Mouse (Mus musculus) inflammation-experienced regulatory T-cells (primary cell): ENCODE results near the gene Ankrd35. TPM values are rescaled to one million over a fixed set of nuclear protein-coding genes. Genes with fewer than 3 reads are reported as not detected.

ENCODE experiments used
- polyA plus RNA-seq, 2 experiments: library from polyadenylated mRNA; unstranded; fragments of 100-300 nt; shearing (Covaris generic); gene quantifications; one replicate each; pipeline ENCODE4 v1.2.1; 2017

Ankrd35 gene
- polyA plus RNA-seq: 1 to 10 TPM in 1 of 2 experiments, under 1 TPM in 1; 0.06 to 1.1 TPM

GRCm38 (mm10) chr3:96669727-96670468 lies at the start of gene Ankrd35:
TSS of gene Ankrd35 (plus strand) at chr3:96670131.

DNA sequence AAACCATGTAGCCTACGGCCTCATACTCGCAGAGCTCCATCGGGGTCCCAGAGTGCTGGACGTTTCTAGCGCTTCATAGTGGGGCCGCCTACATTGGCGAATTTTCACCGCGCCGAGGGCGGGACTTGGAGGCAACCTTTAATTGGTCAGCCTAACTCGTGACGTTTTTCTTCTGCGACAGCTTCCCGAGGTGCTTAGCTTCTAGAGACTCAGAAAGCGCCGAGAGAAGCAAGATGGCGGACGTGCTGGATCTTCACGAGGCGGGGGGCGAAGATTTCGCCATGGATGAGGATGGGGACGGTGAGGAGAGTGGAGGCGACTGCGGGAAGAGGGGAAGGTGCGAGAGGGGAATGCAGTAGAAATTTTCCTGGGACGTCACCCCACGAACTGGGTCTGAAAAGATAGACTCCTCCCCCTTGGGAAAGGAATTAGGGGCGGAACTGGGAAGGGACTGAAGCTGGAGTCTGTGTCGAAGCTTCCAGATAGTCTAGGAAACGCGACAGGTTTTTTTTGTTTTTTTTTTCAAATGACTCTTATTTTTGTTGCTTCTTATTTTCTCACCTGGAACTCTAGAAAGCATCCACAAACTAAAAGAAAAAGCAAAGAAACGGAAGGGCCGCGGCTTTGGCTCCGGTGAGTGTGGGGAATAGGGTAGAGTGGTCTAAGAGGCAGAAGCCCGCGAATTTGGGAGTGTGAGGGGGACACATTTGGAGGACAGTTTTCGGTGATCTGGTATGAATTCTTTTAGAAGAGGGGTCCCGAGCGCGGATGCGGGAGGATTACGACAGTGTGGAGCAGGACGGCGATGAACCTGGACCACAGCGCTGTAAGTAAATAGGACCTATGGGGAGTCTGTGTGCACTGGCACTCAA lies 40.0 kb upstream of the Ankrd35 start, which contains the start of gene Rbm8a:
Gene Rbm8a, plus strand, starts transcription at position 205 of the 872 bp plus-strand sequence.

DNA sequence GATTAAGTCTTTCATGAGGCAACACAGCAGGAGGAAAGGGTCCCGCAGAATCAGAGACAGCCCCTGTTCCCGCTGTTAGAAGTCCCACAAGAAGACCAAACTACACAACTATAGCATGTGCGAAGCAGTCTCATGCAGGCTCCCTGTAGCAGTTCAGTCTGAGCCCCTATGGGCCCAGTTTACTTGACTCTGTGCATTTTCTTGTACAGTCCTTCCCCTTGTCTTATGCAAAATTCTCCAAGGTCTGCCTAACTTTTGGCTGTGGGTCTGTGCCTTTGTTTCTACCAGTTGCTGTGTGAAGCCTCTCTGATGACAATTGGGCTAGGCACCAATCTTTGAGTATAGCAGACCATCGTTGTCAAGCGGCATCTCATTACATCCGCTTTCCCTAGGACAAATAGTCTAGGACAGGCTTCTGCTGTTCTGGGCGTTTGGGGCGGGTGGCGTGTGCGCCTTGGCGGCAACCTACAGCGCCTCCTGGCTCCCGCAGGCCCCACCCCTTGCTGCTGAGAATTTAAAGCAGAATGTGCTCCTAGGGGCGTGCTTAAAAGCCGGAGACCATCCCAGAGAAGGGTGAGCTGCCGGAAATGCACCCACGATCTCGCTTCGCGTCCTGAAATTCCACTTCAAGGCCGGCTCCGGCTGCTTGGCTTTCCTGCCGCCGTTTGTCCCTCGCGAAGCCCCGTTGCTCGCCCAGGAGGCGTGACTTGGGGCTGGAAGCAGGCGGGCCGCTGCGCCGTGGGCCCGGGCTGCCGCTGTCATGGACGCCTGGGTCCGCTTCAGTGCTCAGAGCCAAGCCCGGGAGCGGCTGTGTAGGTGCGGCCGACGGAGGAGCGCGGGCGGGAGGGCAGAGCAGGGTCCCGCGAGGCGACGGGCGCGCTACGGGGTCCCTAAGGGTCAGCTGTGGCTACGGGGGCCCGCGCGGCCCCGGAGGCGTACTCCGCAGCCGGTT lies 34.7 kb upstream of the Ankrd35 start, which contains the start of the genes Pex11b and Gm42957:
Gene Pex11b, plus strand, starts transcription at position 449 of the 952 bp plus-strand sequence.
Gene Gm42957, plus strand, starts transcription at position 547 of the 952 bp plus-strand sequence.

GRCm38 (mm10) chr3:96645018-96645649 lies 24.8 kb upstream of the Ankrd35 start, which contains the start of gene Itga10:
TSS of gene Itga10 (plus strand) at chr3:96645584.

DNA sequence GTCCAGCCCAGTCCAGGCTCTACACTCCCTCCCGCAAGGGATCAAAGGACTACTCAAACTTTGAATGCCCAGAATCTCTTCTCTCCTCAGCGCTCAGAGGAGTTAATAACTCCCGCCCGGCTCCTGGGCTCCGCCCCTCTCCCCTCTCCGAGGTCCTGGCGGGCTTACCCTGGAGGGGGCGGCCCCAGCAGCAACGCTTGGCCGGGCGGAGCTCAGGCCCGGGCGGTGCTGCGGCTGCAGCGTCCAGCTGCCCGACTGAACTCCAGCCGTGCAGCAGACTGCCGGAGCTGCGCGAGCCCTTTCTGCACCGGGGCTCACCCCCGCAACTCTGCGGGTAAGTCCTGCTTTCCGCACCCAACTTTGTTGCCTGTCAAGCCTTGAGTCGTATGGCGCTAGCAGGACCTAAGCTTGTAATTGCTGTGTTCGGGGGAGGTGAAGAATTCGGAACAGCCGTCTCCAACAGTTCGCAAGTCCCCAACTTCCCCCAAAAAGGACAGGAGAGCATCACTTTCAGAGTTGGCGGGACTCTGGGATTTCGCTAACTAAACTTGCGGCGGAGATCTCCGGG lies 26.4 kb downstream of the Ankrd35 start, which contains the start of gene Pias3:
Gene Pias3, plus strand, starts transcription at position 187 of the 568 bp plus-strand sequence.

DNA sequence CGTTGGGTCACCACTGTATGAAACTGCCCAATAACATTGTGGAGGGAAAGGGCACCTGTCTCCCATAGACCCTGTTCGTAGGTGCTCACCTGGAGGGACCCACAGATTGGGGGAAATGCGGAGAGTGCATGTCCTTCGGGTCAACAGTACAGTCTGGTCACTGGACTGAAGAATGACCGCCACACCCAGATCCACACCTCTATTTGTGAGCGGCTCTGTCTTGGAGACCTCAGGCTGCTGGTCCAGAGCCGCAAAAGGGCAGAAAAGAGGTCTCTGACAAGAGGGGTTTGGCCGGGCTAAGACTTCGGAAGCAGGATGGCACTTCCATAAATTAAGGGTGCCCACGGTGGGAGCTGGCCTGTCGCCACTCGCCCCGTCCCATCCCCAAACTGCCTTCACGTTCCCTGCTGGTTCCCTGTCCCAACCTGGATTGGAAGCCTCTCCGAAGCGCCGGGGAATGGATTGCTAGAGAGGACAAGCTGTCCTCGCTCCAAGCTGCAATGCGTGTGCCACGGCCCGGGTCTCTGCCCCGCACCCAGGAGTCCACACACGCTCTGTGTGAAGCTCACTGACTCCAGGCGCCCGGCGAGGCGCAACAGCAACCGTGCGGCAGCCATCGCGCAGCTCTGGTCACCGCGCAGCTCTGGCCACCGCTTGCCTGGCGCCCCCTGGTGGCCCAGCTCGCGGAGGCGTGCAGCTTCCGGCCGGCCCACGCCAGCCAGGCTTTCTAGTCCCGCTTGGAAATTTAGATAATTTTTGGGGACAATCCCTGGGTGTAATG lies 38.2 kb downstream of the Ankrd35 start, which contains the start of gene Nudt17:
Gene Nudt17, minus strand, starts transcription at position 660 of the 781 bp plus-strand sequence.

DNA sequence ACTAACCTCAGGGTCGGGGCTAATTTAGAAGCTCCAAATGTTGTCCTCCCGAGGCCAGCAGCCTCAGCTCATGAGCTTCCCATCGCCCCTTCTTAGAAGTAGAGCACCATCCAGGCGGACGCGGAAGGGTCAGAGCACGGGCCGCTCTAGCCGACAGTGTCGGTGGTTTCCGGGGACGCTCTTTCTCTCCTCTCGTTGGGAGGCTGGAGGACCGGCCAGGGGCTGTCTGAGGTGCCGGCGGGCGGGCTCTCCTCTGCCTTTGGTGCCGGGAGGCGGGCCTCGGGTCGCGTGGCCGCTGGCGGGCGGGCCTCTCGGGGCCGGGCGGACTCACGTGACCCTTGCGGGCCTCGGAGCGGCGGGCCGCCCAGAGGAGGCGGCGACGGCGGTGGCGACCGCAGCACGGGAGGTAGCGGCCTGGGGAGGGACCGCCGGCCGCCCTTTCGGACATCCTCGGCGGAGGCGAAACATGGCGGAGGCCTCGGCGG lies 57.5 kb downstream of the Ankrd35 start, which contains the start of the genes Polr3c and Rnf115:
Gene Polr3c, minus strand, starts transcription at position 286 of the 485 bp plus-strand sequence.
Gene Rnf115, plus strand, starts transcription at position 322 of the 485 bp plus-strand sequence.

Other genes with a start within 250 kb of the Ankrd35 start
- gene BC107364, start 217.8 kb upstream of the Ankrd35 start, polyA plus RNA-seq: 1 to 10 TPM in 1 of 2 experiments, not detected in 1; 1.5 TPM
- gene Hfe2, start 145.0 kb upstream of the Ankrd35 start, polyA plus RNA-seq: under 1 TPM; 0.30 to 0.73 TPM
- gene Txnip, start 112.2 kb upstream of the Ankrd35 start, polyA plus RNA-seq: 100 to 1,000 TPM; 658 to 845 TPM
- gene Gm16253, start 93.1 kb upstream of the Ankrd35 start, polyA plus RNA-seq: under 1 TPM in 1 of 2 experiments, not detected in 1; 0.82 TPM
- gene Polr3gl, start 76.0 kb upstream of the Ankrd35 start, polyA plus RNA-seq: 10 to 100 TPM; 15.7 to 29.1 TPM
- under 1 TPM in 1 of 2 experiments, not detected in 1; 0.16 TPM for gene Ankrd34a, start 73.5 kb upstream of the Ankrd35 start, polyA plus RNA-seq
- under 1 TPM; 0.24 to 0.44 TPM for gene Lix1l, start 69.0 kb upstream of the Ankrd35 start, polyA plus RNA-seq
- gene Rbm8a, start 40.2 kb upstream of the Ankrd35 start, polyA plus RNA-seq: 100 to 1,000 TPM; 131 to 148 TPM
- gene Pex11b, start 34.8 kb upstream of the Ankrd35 start, polyA plus RNA-seq: 10 to 100 TPM; 47.2 to 47.4 TPM
- gene Gm42957, start 34.7 kb upstream of the Ankrd35 start, polyA plus RNA-seq: under 1 TPM; 0.06 to 0.69 TPM
- gene Itga10, start 24.5 kb upstream of the Ankrd35 start, polyA plus RNA-seq: under 1 TPM; 0.20 to 0.42 TPM
- 10 to 100 TPM; 20.4 to 28.3 TPM for gene Pias3, start 26.3 kb downstream of the Ankrd35 start, polyA plus RNA-seq
- under 1 TPM; 0.75 to 0.86 TPM for gene Nudt17, start 38.4 kb downstream of the Ankrd35 start, polyA plus RNA-seq
- 10 to 100 TPM; 66.7 to 79.7 TPM for gene Polr3c, start 57.5 kb downstream of the Ankrd35 start, polyA plus RNA-seq
- 100 to 1,000 TPM; 112 to 130 TPM for gene Rnf115, start 57.5 kb downstream of the Ankrd35 start, polyA plus RNA-seq
- gene Pdzk1, start 159.2 kb downstream of the Ankrd35 start, polyA plus RNA-seq: under 1 TPM; 0.24 to 0.43 TPM
- 10 to 100 TPM; 15.8 to 21.4 TPM for gene Cd160, start 159.2 kb downstream of the Ankrd35 start, polyA plus RNA-seq
- under 1 TPM; 0.14 to 0.33 TPM for gene Gja5, start 234.6 kb downstream of the Ankrd35 start, polyA plus RNA-seq
- gene Gpr89, start 235.2 kb downstream of the Ankrd35 start, polyA plus RNA-seq: 10 to 100 TPM; 25.3 to 33.1 TPM